Mouse (Mus musculus): ENCODE data around the gene Bub3. TPM values are rescaled to one million over a fixed set of nuclear protein-coding genes. Genes with fewer than 3 reads are reported as not detected.

Bub3 gene
- polyA plus RNA-seq, 1 experiment from 2014 or later, result 144 TPM

GRCm38 (mm10) chr7:131554341-131555180 is 5.5 kb upstream of the Bub3 start:
- peak overlapping the region; percentile 45 for H3K4me3 ChIP-seq (ENCODE audit: low read length)
- H3K27me3 ChIP-seq (ENCODE audit: control insufficient read depth, insufficient read depth, low read length), result peaks cover 86% of the 10 kb centered on the region
- H3K4me1 ChIP-seq (ENCODE audit: control insufficient read depth, insufficient read depth, low read length), result peaks cover 9% of the 10 kb centered on the region; the same call in 1 of the 2 replicates
- under 1% methylated on average over 45 of the region's 45 CpGs for WGBS
- H3K36me3 ChIP-seq (ENCODE audit: control insufficient read depth, insufficient read depth), result no peaks in the 10 kb centered on the region
- H3K9ac ChIP-seq (ENCODE audit: low read length), result no peak overlapping the region
- peak overlapping the region; percentile 58 for H3K4me2 ChIP-seq (ENCODE audit: low read depth, low read length)
- H3K9me3 ChIP-seq (replicated peaks; ENCODE audit: control insufficient read depth, low read length), result no peaks in the 10 kb centered on the region
- ATAC-seq (replicated peaks; ENCODE audit: extremely low read depth, insufficient read depth, low FRiP score), result no peak
- no peak overlapping the region for H3K27ac ChIP-seq (ENCODE audit: low read length)

DNA sequence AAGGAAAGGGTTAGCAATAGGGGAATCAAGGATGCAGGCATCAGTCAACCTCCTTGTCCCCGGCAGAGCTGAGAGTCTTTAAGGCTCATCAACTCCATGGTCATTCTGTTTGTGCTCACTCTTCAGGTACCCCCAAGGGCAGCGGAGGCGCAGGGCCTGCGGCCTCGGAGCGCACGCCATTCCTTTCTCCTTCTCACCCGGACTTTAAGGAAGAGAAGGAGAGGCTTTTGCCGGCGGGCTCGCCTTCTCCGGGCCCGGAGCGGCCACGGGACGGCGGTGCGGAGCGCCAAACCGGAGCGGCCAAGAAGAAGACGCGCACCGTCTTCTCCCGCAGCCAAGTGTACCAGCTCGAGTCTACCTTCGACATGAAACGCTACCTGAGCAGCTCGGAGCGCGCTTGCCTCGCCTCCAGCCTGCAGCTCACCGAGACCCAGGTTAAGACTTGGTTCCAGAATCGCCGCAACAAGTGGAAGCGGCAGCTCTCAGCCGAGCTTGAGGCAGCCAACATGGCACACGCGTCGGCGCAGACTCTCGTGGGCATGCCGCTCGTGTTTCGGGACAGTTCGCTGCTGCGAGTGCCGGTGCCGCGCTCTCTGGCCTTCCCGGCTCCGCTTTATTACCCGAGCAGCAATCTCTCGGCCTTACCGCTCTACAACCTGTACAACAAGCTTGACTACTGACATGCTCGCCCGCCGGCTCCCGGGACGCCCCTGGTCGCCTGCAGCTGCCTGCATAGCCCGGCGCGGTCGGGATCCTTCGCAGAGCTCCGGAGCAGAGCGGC is 4.5 kb upstream of the Bub3 start:
- no peaks in the 10 kb centered on the region for H3K36me3 ChIP-seq (ENCODE audit: control insufficient read depth, insufficient read depth)
- no peak overlapping the region for H3K9ac ChIP-seq (ENCODE audit: low read length)
- H3K27me3 ChIP-seq (ENCODE audit: control insufficient read depth, insufficient read depth, low read length), result peaks cover 77% of the 10 kb centered on the region
- H3K9me3 ChIP-seq (replicated peaks; ENCODE audit: control insufficient read depth, low read length), result no peaks in the 10 kb centered on the region
- H3K4me2 ChIP-seq (ENCODE audit: low read depth, low read length), result peak overlapping the region; percentile 19
- H3K4me1 ChIP-seq (ENCODE audit: control insufficient read depth, insufficient read depth, low read length), result peaks cover 9% of the 10 kb centered on the region; the same call in 1 of the 2 replicates
- no peak for ATAC-seq (replicated peaks; ENCODE audit: extremely low read depth, insufficient read depth, low FRiP score)
- no peak overlapping the region for H3K27ac ChIP-seq (ENCODE audit: low read length)
- WGBS, result 1% methylated on average over 68 of the region's 68 CpGs
- peak overlapping the region; percentile 26 for H3K4me3 ChIP-seq (ENCODE audit: low read length)

DNA sequence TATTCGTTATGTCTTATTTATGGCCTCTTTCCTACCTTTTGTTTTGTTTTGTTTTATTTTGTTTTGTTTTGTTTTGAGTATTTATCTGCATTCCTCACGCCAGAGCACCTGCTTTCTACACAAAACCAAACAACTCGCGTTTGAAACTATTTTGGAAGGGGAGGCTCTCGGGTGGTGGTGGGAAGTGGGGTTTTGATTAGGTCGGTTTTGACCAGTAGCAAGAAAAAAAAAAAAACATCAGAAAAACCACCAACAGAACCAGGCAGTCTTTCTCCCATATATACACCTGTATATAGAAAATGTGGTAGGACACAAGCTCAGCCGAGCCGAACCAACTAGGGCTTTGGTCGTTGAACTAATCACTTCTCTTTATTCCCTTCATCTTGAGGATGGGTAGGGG is 3.9 kb upstream of the Bub3 start:
- Histone ChIP-seq H3K4me2 (ENCODE audit: low read depth, low read length) (no peak overlapping the region; the same call in 1 of the 2 replicates), H3K9me3 (replicated peaks; ENCODE audit: control insufficient read depth, low read length) (no peaks in the 10 kb centered on the region), H3K36me3 (ENCODE audit: control insufficient read depth, insufficient read depth) (no peaks in the 10 kb centered on the region), H3K27ac (ENCODE audit: low read length) (no peak overlapping the region), H3K27me3 (ENCODE audit: control insufficient read depth, insufficient read depth, low read length) (peaks cover 71% of the 10 kb centered on the region), H3K4me1 (ENCODE audit: control insufficient read depth, insufficient read depth, low read length) (peaks cover 13% of the 10 kb centered on the region), H3K4me3 (ENCODE audit: low read length) (no peak overlapping the region), H3K9ac (ENCODE audit: low read length) (no peak overlapping the region)
- WGBS, result 1% methylated on average over 9 of the region's 9 CpGs
- no peak for ATAC-seq (replicated peaks; ENCODE audit: extremely low read depth, insufficient read depth, low FRiP score)

- Histone ChIP-seq H3K4me1 (ENCODE audit: control insufficient read depth, insufficient read depth, low read length) (peaks cover 17% of the 10 kb centered on the region), H3K4me2 (ENCODE audit: low read depth, low read length) (no peak overlapping the region), H3K27me3 (ENCODE audit: control insufficient read depth, insufficient read depth, low read length) (peaks cover 65% of the 10 kb centered on the region), H3K36me3 (ENCODE audit: control insufficient read depth, insufficient read depth) (no peaks in the 10 kb centered on the region), H3K9ac (ENCODE audit: low read length) (no peak overlapping the region), H3K4me3 (ENCODE audit: low read length) (peak overlapping the region; percentile 15; the same call in 1 of the 2 replicates), H3K9me3 (replicated peaks; ENCODE audit: control insufficient read depth, low read length) (no peaks in the 10 kb centered on the region), H3K27ac (ENCODE audit: low read length) (no peak overlapping the region)
- 1% methylated on average over 37 of the region's 37 CpGs for WGBS
- no peak for ATAC-seq (replicated peaks; ENCODE audit: extremely low read depth, insufficient read depth, low FRiP score)
Measured at GRCm38 (mm10) chr7:131556541-131557271, 3.3 kb upstream of the Bub3 start.

GRCm38 (mm10) chr7:131557751-131558150 is 2.3 kb upstream of the Bub3 start:
- peaks cover 7% of the 10 kb centered on the region; the same call in 1 of the 2 replicates for H3K36me3 ChIP-seq (ENCODE audit: control insufficient read depth, insufficient read depth)
- H3K27ac ChIP-seq (ENCODE audit: low read length), result no peak overlapping the region
- H3K9me3 ChIP-seq (replicated peaks; ENCODE audit: control insufficient read depth, low read length), result no peaks in the 10 kb centered on the region
- 38% methylated on average over 2 of the region's 2 CpGs for WGBS
- no peak for ATAC-seq (replicated peaks; ENCODE audit: extremely low read depth, insufficient read depth, low FRiP score)
- H3K9ac ChIP-seq (ENCODE audit: low read length), result no peak overlapping the region
- peaks cover 55% of the 10 kb centered on the region for H3K27me3 ChIP-seq (ENCODE audit: control insufficient read depth, insufficient read depth, low read length)
- H3K4me1 ChIP-seq (ENCODE audit: control insufficient read depth, insufficient read depth, low read length), result peaks cover 19% of the 10 kb centered on the region
- no peak overlapping the region for H3K4me2 ChIP-seq (ENCODE audit: low read depth, low read length)
- H3K4me3 ChIP-seq (ENCODE audit: low read length), result no peak overlapping the region

DNA sequence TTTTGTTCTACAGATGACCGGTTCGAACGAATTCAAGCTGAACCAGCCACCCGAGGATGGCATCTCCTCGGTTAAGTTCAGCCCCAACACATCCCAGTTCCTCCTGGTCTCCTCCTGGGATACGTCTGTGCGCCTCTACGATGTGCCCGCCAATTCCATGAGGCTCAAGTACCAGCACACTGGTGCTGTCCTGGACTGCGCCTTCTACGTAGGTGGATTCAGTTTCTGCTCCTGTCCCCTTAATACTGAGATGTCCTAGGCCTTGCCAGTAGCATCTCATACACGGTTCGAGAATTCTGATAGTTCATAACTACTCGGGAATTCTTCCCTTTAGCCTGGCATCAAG is 648 bp downstream of the Bub3 start:
- under 1% methylated on average over 14 of the region's 14 CpGs for WGBS
- peak overlapping the region; percentile 94 for H3K9ac ChIP-seq (ENCODE audit: low read length)
- H3K4me3 ChIP-seq (ENCODE audit: low read length), result peak overlapping the region; percentile 94
- H3K27ac ChIP-seq (ENCODE audit: low read length), result peak overlapping the region; percentile 95
- peaks cover 28% of the 10 kb centered on the region for H3K36me3 ChIP-seq (ENCODE audit: control insufficient read depth, insufficient read depth)
- H3K27me3 ChIP-seq (ENCODE audit: control insufficient read depth, insufficient read depth, low read length), result peaks cover 29% of the 10 kb centered on the region
- H3K9me3 ChIP-seq (replicated peaks; ENCODE audit: control insufficient read depth, low read length), result no peaks in the 10 kb centered on the region
- peak; percentile 24 for ATAC-seq (replicated peaks; ENCODE audit: extremely low read depth, insufficient read depth, low FRiP score)
- peaks cover 14% of the 10 kb centered on the region for H3K4me1 ChIP-seq (ENCODE audit: control insufficient read depth, insufficient read depth, low read length)
- H3K4me2 ChIP-seq (ENCODE audit: low read depth, low read length), result peak overlapping the region; percentile 70

- WGBS, result 74% methylated on average over 6 of the region's 6 CpGs
- Histone ChIP-seq H3K27me3 (ENCODE audit: control insufficient read depth, insufficient read depth, low read length) (no peaks in the 10 kb centered on the region), H3K9me3 (replicated peaks; ENCODE audit: control insufficient read depth, low read length) (no peaks in the 10 kb centered on the region), H3K27ac (ENCODE audit: low read length) (no peak overlapping the region), H3K4me3 (ENCODE audit: low read length) (no peak overlapping the region), H3K4me1 (ENCODE audit: control insufficient read depth, insufficient read depth, low read length) (no peaks in the 10 kb centered on the region), H3K9ac (ENCODE audit: low read length) (no peak overlapping the region), H3K4me2 (ENCODE audit: low read depth, low read length) (no peak overlapping the region), H3K36me3 (ENCODE audit: control insufficient read depth, insufficient read depth) (peaks cover 23% of the 10 kb centered on the region)
- no peak for ATAC-seq (replicated peaks; ENCODE audit: extremely low read depth, insufficient read depth, low FRiP score)
Measured at GRCm38 (mm10) chr7:131575246-131575645, 15.2 kb downstream of the Bub3 start.

GRCm38 (mm10) chr7:131582178-131582577 is 22.2 kb downstream of the Bub3 start:
- no peaks in the 10 kb centered on the region for H3K27me3 ChIP-seq (ENCODE audit: control insufficient read depth, insufficient read depth, low read length)
- H3K4me3 ChIP-seq (ENCODE audit: low read length), result no peak overlapping the region
- H3K4me2 ChIP-seq (ENCODE audit: low read depth, low read length), result no peak overlapping the region
- no peak for ATAC-seq (replicated peaks; ENCODE audit: extremely low read depth, insufficient read depth, low FRiP score)
- no peaks in the 10 kb centered on the region for H3K4me1 ChIP-seq (ENCODE audit: control insufficient read depth, insufficient read depth, low read length)
- no peaks in the 10 kb centered on the region for H3K36me3 ChIP-seq (ENCODE audit: control insufficient read depth, insufficient read depth)
- H3K27ac ChIP-seq (ENCODE audit: low read length), result no peak overlapping the region
- H3K9me3 ChIP-seq (replicated peaks; ENCODE audit: control insufficient read depth, low read length), result no peaks in the 10 kb centered on the region
- no peak overlapping the region for H3K9ac ChIP-seq (ENCODE audit: low read length)
- 22% methylated on average over 9 of the region's 9 CpGs for WGBS

Data from heart, embryonic 16.5 days (tissue).